Mouse (Mus musculus) heart, postnatal 25 days (tissue): ENCODE results near the gene Vipr2. TPM values are rescaled to one million over a fixed set of nuclear protein-coding genes. Genes with fewer than 3 reads are reported as not detected.

ENCODE experiments used
- DNase-seq: peaks from one replicate; pipeline ENCODE4 v3.0.0; 2022; ENCODE audit warnings: low spot score
- intact Hi-C: fragments of 180-260 bp; cut with DNase I; formaldehyde crosslinking; loops from one replicate; pipeline ENCODE4 v1.15.1; 2025
- total RNA-seq, 2 experiments: library from RNA; stranded (reverse); gene quantifications; 2 replicates each; pipeline ENCODE4 v1.2.3; 2021

Gene Vipr2
- total RNA-seq, 2 experiments from 2014 or later: 1.3 to 2.6 TPM

DNA sequence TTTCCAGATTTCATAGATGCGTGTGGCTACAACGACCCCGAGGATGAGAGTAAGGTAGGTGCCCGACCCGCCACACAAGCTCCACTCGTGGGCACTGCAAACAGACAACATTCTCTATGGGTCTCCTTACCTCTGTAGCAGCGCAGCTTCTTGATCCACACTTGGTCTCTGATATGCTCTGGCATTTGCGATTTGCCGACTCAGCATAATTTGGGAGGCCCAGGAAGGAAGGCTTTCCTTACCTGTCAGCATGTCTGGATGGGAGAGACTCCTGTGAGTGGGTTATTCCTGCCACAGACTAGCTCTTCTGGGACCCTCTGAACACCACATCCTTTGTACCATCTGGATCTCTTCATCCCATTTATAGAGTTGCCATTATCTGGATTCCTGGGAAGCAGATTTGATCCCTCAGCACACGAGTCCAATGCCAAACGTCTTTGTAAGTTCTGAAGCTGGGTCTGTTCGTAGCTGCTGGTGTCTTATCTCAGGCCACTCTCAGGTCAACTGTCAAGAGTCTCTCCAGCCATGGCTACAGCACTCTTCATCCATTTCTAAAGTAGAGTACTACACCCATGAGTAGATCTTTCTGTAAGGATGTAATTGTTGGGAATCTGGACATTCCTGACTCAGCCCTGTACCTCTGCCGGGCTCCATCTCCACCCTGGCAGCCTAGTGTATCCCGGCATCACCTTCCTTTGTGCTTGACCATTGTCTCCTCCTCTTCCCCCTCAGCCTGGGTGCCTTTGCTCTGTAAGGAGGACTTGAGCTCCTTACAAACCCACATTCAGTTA is 17.4 kb downstream of the Vipr2 start:
- intact Hi-C loops: no loop called here
- DNase-seq: no peak

DNA sequence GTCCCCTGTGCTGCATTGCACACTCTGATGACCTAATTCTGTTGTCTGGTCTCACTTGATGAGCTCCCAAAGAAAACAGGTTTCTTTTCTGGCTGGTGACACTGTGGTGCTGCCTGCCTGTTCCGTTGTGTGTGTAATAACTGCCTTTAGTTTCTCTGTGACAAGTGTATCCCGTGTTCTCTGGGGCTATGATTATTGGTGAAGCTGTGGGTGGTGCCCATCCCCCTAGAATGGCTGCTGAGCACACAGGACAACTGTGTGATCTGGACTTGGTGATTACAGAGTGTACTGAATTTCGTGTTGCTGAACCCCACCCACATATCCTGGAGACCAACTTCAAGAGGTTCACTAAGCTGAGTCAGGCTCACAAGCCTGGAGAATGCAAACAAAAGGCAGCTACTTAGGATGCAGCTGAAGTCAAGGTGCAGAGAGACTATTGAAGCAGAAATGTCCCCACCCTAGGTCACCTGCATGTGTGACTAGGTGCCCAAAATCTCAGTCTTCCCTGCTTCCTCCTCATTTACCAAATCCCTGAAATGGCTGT is 18.9 kb downstream of the Vipr2 start:
- intact Hi-C loops: no loop called here
- DNase-seq: no peak

DNA sequence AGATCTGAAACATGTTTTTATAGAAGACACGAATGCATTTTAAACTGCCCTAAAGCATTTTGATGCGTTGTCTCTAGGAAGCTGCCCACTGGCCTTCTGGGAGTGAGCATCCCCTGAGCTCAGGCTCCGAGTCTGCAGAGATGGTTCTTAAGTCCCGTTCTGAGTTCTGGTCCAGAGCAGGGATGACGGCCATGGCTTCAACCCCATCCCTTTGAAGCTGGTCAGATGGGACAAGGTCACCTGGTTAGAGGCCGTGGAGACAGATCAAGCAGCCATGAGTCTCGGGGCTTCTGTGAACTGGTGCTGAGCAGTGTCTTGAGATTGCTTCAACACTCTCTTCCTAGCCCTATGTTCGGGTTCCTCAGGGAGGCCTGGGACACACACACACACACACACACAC is 19.6 kb downstream of the Vipr2 start:
- DNase-seq: no peak
- intact Hi-C loops: no loop called here

DNA sequence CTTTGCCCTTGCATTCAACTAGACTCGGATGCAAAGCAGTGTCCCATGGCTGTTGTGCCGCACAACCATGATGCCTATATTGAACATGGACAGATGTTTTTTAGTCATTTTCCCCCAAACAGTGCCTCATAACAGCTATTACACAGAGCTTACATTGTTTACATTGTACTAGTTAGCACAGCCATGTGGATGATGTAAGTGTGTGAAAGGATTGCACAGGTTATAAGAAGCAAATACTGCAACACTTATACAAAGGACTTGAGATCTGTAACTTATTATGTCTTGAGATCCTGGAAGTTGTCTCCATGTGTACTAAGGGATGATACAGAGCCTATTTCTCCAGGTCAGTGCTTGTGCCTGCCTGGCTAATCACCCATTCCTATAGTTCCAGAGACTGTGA is 24.4 kb downstream of the Vipr2 start:
- no peak for DNase-seq
- intact Hi-C loops: no loop called here

DNA sequence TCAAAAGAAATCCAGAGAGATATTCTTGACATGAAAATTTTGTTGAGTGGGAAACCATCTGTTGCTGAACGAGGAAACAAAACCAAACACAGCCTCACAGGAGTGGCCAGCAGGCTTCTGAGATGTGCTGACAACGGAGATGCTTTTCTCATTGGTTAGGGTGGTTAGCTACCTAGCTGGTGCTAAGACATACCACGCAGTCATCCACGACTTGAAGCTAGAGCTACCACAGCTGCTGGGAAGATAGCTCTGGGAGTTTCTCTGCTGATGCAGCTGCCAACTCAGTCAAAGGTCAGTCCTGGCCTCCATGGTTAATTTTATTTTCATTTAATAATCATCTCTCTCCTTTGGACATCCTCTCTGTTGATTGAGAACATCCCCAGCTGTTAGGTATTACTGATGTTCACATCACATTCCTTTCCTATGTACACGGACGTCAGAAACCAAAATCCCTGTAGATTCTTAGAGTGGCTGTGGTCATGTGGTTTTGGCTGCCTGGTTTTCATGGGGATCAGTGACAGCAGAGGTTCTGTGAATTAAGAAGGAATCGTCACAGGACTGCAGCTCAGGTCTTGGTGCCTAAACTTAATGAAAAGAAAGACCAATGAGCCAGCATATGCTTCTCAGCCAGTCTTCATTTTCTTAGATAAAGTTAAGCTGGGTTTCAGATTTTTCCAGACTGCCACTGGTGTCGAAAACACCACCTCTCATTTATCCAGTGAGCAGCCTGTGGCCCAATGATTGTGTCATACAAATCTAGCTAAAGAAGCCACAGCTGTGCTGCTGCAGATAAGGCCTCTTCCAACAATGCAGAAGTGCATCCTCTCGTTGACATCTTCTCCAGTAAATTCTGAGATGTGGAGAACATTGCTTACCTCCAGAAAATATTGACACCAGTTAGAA is 32.2 kb downstream of the Vipr2 start:
- DNase-seq: no peak
- intact Hi-C loops: no loop called here

DNA sequence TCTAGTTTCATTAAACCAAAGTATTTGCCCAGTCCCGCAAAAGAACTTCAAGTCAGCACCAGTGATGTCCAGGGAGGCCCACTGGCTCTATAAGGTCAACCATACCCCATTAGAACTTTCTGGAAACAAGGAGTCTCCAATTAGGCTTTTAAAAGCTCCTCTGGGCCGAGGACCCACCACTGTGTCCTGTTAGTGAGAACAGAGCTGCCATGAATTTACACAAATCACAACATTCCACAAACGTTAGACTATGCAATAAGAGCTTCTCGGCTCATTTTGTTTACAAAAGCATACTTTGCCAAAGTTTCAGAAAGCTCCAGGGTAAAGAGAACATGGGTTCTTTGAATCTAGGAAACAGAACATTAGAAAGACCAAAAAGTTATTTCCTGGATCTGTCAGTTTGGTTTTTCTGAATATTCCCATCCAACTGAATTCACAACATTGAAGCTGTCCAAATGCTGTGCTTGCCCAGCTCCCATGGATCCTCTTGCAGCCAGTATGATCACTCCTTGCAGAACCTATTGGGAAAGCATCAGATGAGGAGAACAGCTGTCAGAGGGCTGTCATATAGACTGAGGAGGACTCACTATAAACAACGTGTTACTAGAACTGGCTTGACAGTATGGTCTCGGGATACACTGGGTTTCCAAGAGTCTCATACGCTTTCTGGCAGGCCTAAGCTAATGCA is 33.6 kb downstream of the Vipr2 start:
- no peak for DNase-seq
- intact Hi-C loops: no loop called here

DNA sequence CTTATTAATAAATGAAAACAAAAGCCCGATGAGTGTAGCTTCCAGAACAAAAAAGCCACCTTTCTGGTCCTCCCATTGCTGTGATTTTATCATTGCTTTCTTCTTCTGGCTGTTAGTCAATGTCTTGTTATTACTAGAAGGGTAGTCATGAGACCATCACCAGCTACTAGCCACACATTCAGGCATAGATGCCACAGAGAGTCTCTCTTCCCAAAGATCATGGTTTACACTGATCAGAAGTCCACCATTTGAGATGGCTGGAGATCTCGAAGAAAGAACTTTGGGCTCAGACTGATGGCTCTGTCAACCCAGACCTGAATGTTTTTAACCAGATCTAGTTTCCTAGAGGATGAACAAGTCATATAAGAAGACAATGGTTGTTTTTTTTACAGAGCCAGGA is 38.3 kb downstream of the Vipr2 start:
- DNase-seq: no peak
- intact Hi-C loops: no loop called here

DNA sequence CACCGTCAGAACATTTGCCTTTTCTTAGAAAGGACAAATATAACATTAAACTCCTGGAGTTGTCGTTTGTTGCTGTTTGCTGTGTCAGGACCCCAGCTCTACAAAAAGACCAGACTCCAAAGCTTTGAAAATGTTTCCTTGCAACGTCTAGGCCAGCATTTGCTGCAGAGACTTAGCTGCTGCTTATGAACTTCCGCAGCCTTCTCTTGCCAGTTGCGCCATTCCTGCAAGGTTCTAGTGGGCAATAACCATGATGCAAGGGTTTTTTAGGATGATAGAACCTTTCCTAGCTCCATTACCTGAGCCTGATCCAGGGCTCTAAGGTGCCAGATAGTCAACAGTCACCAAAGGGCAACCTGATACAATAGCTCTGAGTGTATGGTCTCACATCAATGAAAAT is 38.9 kb downstream of the Vipr2 start:
- intact Hi-C loops: no loop called here
- DNase-seq: no peak

DNA sequence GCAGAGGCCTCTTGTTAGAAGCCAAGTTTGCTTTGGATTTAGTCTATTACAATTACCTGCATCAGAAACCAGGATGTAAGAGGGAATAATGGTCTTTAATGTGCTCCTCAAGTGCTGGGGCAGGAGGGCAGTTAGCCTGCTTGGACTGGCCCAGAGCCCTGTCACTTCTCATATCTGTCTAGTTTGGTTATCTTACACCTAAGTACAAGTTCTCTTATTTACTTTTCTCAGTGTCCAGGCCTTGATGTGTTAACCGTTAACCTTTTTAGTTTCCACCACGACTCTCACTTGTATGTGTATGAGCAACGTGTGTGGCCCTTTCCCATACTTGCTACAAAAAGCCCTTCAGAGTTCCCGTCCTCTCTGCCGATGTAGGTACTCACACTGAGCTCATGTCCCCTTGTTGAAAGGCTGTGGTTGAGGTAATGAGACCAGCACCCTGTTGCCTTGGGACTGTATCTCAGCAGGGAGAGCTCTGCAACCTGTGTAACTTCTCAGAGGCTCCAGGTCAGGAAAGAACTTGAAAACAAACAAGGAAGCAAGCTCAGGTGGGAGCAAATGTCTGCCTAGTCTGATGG is 39.9 kb downstream of the Vipr2 start:
- no peak for DNase-seq
- intact Hi-C loops: no loop called here

DNA sequence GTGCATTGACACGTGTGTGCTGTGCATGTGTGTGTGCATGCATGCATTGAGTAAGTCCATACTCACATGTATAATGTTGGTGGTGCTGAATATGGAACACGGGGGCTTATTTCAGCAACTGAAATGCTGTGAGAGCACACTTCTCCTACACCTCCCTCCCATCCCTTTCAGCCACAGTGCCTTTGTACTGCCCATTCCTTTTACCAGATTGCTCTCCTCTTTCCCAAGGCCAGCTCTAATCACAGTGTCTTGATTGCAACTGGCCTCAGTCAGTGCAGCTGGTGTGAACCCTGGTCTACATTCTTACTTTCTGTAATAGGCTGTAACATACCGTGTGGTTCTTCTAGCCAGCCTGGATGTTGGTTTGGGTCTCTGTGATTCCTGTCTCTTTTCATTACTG is 41.5 kb downstream of the Vipr2 start:
- intact Hi-C loops: no loop called here
- no peak for DNase-seq

DNA sequence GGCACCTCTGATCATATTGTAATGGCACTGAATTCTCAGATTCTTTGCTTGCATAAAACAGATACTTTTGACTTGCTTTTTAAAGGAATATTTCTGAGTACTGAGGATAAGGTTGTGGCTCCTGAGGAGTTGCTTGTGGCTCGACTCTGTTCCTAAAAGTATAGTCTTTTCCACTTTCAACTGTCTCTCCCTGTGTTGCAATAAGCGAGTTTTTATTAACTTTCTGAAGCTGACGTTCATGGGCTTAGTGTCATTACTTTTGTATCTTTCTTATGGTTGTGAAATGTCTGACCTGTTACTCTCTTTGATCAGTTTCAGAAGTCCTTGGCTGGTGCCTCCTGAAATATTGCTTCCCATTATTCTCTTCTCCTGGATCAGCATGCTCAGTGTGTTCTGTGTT is 46.3 kb downstream of the Vipr2 start:
- no peak for DNase-seq
- intact Hi-C loops: no loop called here

DNA sequence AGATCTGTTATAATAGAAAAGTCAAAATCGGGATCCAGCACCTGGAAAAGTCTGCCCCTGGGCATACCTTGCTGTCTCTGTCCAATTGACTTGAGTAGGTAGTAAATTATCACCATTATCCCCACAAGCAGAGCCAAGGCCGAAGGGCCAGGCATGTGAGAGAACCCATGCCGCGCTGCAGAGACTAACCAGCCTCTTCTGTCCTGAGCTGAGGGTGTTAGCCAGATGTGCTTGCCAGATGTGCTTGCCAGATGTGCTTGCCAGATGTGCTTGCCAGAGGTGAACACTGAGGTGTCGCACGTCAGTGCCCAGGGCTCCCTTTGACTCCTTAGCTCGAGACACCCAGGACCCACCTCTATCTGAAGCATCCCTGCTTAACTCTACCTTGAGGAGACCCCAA is 53.4 kb downstream of the Vipr2 start:
- DNase-seq: no peak
- intact Hi-C loops: no loop called here

DNA sequence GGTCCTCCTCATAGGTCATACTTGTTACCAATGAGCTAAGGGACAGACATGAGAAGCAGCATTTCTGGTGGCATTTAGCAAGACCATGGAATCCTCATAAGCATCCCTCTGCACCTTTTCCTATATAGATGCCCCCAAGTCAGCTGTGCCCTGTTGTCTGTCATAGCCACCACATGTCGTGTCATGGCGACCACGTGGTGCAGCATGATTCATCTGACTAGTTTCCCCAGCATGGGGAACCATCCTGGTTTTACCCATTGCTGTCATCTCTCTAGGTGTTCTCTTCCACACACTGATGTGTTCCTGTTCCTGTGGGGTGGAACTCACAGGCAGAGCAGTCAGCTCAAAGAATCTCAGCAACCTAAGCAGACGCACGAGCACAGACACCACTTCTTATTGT is 55.4 kb downstream of the Vipr2 start:
- intact Hi-C loops: no loop called here
- DNase-seq: no peak

DNA sequence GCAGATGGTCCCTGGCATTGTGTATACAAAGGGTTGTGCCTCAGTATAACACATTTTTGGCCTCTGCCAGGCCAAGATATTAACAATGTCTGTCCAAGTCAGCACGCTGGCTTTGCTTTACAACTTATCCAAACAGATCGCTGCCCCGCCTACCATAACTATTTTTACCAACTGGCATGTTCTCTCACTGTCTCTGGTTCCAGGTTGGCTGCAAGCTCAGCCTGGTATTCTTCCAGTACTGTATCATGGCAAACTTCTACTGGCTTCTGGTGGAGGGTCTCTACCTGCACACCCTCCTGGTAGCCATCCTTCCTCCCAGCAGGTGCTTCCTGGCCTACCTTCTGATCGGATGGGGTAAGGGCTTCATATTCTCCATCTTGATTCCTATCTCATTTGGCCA is 58.4 kb downstream of the Vipr2 start:
- no peak for DNase-seq
- intact Hi-C loops: no loop called here

DNA sequence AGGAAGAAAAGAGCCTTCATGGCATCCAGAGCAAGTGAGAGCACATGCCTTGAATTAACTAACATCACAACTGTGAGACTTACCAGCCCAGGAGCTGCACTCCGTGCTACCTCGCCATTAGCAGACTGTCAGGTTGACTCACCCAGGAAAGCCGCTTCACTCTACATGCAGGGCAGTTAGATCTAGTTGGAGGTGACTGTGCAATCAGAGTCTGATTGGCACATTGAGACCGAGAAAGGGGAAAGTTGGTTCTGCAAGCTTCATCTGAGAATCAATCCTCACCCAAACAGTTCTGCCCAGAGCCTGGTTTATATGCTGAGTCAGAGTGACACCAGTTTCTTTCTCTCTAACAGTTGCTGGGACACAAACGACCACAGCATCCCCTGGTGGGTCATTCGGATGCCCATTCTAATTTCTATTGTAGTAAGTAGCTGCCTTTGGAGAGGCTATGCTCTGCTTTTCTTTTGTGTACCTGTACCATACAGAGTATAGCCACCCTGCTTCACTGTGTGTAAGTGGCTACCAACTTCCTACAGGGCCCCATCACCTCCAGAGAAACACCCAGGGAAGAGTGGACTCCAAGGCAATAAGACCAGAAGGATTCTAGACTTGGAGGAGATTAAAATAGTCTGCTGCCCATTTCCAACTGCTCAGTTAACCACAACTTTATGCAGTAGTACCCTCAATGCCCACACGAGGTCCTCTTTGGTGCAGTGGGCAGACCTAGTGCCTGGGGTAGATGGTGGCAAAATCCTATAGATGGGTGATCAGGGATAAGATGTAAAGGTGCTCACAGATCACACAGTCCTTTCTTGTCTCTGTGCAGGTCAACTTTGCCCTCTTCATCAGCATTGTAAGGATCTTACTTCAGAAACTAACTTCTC is 61.0 kb downstream of the Vipr2 start:
- DNase-seq: no peak
- intact Hi-C loops: no loop called here

DNA sequence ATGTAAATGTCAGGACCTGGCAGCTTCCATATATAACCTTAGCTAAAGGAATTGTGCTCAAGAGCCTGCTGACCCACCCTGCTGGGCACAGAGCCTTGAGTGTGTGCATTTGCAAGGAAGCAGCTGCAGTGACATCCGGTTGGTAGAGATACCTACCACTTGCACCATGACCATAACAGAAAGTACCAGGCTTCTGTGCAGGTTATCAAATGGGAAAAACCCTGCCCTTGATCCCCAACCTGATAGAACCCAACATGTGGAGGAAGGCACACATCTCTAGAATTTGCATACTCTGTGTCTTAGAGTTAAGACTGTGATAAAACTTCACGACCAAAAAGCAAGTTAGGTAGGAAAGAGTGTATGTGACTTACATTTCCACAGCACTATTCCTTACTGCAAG is 63.1 kb downstream of the Vipr2 start:
- intact Hi-C loops: no loop called here
- no peak for DNase-seq

DNA sequence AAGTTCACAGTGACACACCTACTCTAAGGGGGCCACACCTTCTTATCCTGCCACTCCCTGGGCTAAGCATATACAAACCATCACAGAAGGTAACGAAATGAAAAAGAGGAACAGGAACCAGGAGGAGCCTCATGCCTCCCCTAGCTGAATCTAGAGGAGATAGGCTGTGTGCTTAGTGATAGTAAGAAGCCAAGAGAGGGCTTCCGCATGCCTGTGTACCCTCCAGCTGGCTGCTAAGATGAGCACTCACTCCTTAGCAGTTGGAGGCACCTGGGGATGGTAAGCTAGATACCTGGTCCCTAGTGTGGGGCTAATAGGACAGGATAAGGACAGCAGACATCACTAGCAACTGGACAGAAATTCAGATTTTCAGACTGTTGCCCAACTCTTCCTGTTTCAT is 64.3 kb downstream of the Vipr2 start:
- DNase-seq: no peak
- intact Hi-C loops: no loop called here

DNA sequence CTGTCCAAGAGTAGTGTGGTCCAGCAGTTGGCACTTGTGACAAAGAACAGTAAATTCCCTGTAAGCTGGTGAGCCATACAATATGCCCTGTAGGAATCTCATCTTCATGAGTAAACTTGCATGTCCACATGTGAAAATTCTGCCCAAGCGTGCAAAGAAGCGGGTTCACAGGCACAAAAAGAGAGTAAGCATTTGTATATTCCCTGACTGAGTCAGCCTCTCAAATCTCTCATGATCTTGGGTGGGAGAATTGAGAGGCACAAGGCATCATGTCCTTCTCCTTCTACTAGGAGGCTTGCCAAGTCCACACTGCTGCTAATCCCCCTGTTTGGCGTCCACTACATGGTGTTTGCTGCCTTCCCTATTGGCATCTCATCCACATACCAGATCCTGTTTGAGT is 64.9 kb downstream of the Vipr2 start:
- intact Hi-C loops: no loop called here
- no peak for DNase-seq

DNA sequence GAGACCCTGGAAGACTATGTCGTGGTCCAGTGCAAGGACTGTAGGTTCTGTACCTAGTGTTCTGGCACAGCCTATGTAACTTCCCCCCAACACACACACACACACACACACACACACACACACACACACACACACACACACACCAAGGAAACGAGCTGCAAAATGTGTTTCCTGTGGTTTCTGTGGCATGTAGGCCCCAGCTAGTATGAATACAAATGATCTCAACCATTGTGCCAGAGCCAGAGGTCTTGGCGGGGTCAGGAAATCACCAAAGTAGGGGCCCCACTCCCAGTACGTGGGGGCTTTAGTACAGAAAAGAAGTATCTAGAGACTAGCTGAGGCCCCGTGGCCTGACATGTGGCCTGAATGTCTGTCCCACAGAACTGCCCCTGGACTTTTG is 67.7 kb downstream of the Vipr2 start:
- intact Hi-C loops: no loop called here
- no peak for DNase-seq
